Mouse (Mus musculus) thymus, postnatal 14 days (tissue): ENCODE results near the gene Paxx.
A peak's percentile ranks its signal among the peaks of the same experiment; 100 is the strongest.
"Not testable (repeated sequence)": the region's sequence is repeated elsewhere in the genome, so short reads cannot be mapped to it uniquely, and the experiment has no call there.

Source experiments
- DNase-seq: peaks from one replicate; pipeline ENCODE4 v3.0.0; 2021

The Paxx gene

GRCm38 (mm10) chr2:25441067-25441466, 19.8 kb downstream of the Paxx start:
- no peak for DNase-seq

- DNase-seq: no peak
These were observed 24.5 kb downstream of the Paxx start for GRCm38 (mm10) chr2:25436286-25436820.

GRCm38 (mm10) chr2:25434292-25434691, 26.6 kb downstream of the Paxx start:
- DNase-seq: no peak

GRCm38 (mm10) chr2:25433101-25433500, 27.8 kb downstream of the Paxx start:
- DNase-seq: no peak

DNA sequence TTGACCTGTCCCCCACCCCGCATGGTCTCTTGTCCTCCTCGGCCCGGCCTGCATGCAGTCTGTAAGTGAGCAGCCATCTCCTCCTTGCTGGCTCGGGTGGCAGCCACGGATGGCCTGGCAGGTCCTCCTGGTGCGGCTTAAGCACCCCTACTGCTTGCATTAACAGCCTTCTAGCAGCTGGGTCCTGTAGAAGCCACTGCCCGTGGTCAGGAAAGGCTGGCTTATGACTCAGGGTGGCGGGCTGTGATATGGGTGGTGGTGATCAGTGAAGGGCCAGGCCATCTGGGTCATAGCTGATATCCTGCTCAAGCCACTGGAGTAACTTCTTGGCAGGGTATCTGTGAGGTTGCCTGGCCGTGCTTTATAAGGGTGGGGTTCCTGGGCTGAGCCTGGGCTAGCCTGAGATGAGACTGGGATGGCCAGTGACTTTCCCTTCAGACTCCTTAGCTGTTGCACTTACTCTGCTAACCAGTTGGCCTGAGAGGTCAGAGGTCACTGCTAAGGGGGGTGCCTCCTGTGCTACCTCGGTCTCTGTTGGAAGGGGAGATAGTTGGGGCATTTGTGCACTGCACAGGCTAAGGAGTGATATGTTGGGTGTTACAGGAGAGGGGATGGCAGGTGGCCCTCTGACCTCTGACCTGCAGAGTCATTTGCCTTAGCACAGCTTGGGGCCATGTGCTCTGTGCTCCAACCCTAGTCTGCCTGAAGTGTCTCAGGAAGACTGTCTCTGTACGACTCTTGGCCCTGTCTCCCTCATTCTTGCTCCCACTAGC, 28.4 kb downstream of the Paxx start:
- DNase-seq: no peak

DNA sequence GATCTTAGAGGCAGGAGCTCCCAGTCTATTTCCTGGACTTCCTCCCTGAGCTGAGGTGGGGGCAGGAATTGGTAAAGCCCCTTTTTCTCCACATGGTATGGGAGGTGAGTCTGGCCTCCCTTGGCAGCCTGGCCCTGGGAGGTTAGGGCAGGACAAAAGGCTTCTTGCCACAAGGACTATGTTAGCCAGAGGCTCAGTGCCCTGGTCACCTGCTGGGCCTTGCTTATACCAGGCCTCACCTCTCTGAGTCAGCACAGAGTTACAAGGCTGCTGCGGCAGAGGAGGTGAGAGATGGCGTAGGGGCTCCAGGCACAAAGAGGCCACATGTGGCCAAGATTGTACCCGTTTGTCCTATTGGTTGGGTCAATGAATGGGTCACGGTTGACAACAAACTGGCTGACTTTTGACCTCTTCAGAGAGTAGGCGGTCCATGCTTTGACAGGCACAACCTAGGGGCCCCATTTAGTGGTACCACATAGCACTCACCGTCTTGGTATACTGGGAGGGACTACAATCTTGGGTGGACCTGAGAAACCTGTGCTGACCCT, 29.5 kb downstream of the Paxx start:
- no peak for DNase-seq

- no peak for DNase-seq
These were observed 30.3 kb downstream of the Paxx start for GRCm38 (mm10) chr2:25430395-25431233.

- no peak for DNase-seq
These were observed 31.3 kb downstream of the Paxx start for GRCm38 (mm10) chr2:25429435-25430180.

- DNase-seq: peak; percentile 97
These were observed 32.3 kb downstream of the Paxx start, which contains the start of gene Abca2 for GRCm38 (mm10) chr2:25428442-25429236. Abca2 (plus strand) TSS chr2:25428703.

DNA sequence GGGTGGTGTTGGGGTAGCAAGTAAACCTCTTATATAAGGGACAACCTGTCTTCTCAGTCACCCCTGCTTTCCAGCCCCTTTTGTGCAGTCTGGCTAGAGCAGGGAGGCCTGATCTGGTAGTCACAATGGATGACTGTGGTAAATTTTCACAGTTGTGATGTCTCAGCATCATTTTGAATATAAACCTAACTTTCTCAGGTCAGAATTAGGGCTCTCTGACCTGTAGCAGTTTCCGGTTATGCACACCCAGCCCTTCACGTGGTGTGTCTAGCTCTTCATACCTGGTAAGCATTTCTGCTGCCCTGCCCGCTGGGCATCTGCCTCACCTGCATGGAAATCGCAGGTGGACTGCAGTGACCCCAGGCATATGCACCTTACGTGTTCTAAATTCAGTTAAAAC, 33.6 kb downstream of the Paxx start:
- no peak for DNase-seq

DNA sequence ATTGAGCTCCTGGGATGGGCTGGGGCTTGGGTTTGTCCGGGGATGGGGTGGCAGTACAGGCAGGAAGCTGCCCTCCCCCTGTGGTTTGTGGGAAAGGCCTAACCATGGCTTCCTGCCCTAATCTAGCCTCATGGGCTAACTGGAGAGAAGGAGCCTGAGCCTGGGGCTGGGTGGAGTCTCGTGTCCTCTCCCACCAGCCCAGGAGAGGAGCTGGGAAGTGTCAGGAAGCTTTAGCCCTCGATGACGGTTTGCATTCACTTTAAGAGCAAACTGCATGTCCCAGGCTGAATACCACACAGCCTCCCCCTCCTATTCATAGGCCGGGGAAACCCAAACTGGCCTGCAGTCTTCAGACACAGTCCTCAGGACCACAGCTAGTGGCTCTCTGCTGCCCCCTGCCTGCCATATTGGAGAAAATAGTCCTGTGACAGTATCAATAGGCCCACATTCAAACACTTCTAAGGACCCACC, 34.1 kb downstream of the Paxx start:
- DNase-seq: peak; percentile 70

- no peak for DNase-seq
These were observed 35.4 kb downstream of the Paxx start for GRCm38 (mm10) chr2:25425481-25425880.

GRCm38 (mm10) chr2:25423626-25424025, 37.3 kb downstream of the Paxx start:
- no peak for DNase-seq

- peak; percentile 57 for DNase-seq
These were observed 38.1 kb downstream of the Paxx start, which contains the start of gene Fut7 for GRCm38 (mm10) chr2:25422587-25423410. Fut7 (plus strand) TSS chr2:25423267.

- DNase-seq: peak; percentile 70
These were observed 39.0 kb downstream of the Paxx start for GRCm38 (mm10) chr2:25421896-25422295.

- DNase-seq: no peak
These were observed 43.5 kb downstream of the Paxx start for GRCm38 (mm10) chr2:25417426-25417825.

DNA sequence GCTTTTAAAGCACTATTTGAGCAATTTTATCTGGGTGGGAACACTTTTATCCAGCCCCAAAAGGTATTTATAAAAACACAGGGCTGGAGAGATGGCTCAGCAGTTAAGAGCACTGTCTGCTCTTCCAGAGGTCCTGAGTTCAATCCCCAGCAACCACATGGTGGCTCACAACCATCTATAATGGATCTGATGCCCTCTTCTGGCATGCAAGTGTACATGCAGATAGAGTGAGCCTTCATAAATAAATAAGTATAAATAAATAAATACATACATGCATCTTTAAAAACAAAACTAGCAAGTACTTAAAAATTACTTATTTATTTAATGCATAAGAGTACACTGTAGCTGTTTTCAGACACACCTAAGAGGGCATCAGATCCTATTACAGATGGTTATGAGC, 47.5 kb downstream of the Paxx start:
- not testable (repeated sequence) for DNase-seq

DNA sequence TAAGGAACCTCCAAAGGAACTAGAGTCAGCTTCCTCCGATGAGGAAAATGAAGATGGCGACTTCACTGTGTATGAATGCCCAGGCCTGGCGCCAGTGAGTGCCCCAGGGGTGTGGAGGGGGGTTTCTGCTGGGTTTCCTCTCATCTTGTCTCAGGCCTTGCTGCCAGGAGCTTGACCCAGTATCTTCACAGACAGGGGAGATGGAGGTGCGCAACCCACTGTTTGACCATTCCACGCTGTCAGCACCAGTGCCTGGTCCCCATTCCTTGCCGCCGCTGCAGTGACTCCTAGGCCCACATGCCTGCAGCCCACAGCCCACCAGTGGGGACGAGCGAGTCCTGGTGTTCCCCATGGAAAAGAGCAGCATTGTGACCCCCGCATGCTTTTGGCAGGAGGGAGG, 52.0 kb downstream of the Paxx start:
- DNase-seq: no peak
